Mouse (Mus musculus): ENCODE data around the gene Anapc11.
"Not testable (repeated sequence)": the region's sequence is repeated elsewhere in the genome, so short reads cannot be mapped to it uniquely, and the experiment has no call there.

Anapc11 gene

DNA sequence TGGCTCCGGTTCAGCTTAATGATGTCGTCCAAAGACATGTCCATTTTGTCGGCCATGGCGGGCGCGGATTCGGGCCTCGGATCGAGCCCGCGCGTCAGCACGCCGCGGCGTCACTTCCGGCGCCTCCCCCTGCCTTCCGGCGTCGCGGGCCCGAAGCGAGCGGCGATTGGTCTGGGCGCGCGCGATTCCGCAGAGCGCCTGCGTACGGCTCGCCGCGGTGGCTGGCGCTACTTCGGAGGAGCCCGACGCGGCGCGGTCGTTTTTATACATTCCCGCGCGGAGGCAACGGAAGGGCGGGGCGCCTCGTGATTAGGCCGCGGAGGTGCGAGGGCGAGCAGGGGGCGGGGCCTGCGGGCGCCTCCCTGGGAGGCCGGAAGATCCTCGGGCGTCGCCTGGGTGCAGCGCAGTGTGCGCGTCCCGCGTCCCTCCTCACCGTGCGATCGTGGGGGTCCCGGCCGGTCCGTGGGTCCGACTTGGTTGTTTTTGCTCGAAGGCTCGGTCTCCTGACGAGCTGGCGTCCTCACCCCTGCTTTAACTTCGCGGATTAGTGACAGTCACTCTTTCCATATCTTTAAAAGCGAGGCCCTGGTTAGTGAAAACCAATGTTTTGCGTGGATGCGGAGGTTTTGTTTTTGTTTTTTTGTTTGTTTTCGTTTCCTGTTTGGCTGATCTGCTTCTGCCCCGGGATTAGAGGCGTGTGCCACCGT lies at the start of gene Anapc11, which contains the start of gene Alyref:
Gene Anapc11, plus strand, starts transcription at position 139 of the 707 bp plus-strand sequence.
Gene Alyref, minus strand, starts transcription at position 83 of the 707 bp plus-strand sequence.
- peak; percentile 99 for DNase-seq

DNA sequence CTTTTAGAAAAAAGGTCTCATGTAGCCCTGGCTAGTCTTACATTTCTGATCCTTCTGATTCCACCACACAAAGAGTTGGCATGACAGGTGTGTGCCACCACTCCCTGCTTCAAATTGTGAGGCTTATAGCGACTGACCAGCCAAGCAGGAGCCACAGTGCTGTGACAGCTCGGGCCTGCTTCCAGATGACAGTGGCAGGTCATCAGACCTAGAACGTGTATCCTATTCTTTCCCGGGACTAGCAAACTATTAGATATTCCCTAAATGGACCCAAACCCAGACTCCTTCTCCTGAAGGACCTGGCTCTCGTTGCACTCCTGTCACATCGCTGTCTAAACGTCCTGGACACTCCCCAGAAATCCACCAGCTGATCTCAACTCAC lies 49.4 kb upstream of the Anapc11 start:
- DNase-seq, result no peak

DNA sequence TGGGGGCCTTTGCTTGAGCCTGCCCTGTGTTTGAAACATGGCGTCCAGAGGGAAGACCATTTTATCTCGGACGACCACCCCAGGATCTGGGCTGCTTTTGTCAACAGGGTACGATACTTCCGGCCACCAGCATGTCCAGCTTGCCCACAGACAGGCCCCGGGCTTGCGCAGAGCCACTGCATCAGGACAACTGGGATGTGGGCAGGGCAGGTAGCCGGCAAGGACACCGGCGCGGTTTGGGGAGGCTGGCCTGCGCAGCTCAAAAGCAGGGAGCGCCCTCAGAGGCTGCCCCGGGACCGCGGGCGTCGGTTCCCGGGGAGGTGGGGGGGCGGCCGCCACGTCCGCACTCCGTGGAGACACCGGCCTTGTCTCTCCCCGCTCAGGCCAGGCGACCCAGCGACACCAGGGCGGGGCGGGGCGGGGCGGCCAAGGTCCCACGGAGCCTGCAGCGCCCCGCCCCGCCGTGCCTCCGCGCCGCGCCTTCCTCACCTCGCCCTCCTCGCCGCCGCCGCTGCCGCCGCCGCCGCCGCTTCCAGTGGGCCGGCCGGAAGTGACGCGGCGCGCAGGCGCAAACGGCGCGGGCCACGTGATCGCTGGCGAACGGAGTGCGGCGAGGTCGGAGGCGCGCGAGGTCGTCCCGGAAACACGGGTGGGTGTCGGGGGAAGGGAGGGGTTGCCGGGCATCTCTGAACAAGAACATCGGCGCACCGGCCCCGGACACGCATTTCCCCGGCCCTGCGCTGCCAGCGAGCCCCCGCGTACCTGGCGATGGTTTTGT lies 48.9 kb upstream of the Anapc11 start, which contains the start of gene Mcrip1:
Gene Mcrip1, minus strand, starts transcription at position 560 of the 778 bp plus-strand sequence.
- DNase-seq, result peak; percentile 95

DNA sequence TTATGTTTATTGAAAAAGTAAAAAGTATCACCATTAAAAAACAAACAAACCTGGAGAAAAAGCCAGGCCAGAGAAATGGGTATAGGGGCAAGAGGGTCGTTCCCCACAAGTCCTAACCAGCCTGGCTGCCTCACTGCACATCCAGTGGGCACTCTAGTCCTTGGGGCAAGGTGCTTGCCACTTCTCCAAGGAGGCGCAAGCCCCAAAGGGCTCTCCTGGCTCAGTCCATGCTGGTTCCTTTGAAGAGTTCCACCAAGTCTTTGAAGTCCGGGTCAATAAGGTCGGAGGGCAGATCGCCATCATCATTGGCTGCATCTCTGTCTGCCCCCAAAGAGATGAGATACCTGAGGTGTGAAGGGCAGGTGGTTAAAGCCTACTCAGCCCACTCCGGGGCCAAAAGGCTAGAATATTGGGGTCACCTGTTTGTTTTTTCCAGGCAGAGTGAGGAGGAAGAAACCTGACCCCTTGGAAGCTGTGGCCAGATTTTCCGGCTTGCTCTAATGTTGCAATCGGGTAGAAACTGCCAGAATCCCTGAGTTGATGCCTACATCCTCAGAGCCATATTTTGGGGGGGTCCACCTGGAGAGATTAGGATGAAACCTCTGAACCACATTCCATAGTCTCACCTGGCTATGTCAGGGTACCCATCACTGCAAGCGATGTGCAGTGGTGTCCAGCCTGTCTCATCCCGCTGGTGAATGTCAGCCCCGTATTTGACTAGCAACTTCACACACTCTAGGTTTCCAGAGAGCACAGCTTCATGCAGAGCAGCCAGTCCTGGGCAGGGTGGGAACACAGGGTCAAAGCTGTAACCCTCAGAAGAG lies 48.0 kb upstream of the Anapc11 start:
- DNase-seq, result peak; percentile 7

DNA sequence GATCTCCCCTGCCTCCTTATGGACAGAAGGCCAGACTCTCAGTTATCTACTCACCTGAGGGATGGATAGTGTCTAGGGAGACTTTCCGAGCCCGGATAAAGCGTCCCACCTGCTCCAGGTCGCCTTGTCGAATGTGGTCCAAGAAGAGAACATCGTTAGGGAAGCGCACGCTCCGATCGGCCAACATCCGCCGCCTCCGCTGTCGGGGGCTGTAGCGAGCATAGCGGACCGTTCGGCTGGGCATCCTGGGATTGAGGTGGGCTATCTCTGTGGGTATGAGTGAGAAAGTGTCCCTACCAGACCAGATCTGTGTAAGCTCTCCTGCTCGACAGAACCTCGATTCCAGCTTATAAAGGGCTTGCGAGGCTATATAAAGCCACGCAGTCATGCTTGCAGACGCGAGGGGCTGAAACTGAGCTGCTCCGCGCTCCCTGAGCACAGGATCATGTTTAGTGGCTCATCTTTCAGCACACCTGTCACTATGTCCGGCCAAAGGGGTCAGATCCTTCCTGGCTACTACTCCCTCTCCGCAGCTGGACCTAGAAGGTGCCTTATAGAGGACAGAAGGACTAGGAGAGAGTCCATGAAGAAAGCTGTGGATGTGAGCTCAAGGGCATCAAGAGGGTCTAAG lies 47.3 kb upstream of the Anapc11 start, which contains the start of gene Ppp1r27:
Gene Ppp1r27, minus strand, starts transcription at position 323 of the 631 bp plus-strand sequence.
- no peak for DNase-seq

DNA sequence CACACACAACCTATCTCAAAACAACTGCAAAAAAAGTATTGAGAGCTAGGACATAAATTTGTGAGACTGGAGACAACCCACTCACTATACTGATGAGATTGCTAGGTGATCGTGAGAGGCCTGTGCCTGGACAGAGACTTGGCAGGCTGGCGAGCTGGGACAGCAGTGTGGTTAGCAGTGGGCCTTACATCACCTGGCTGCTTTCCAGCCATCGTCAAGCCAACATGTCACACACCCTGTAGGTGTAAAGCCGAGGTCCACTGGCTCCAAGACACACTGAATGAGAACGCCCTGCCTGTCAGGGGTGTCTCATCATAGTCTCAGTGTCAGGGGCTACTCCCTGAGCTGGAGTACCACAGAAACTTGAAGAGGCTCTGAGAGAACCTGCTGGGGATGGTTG lies 45.5 kb upstream of the Anapc11 start:
- DNase-seq, result no peak

DNA sequence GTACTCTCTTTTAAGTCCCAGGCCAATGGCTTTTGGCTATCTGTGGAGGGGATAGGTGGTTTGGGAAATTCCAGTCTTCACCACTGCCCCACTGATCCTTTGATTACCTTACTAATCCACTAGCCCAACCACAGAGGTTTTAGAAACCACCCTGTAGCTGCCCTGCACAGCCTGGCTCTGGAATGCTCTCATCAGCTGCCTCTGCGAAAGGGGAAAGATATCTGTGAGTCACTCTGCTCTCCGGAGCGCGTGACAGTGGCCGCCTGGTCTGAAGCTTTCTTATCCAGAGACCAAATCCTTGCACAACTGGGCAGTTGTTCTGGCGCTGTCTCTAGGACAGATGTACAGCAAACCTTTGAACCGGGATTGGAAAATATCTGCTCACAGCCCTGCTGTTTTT lies 43.4 kb upstream of the Anapc11 start:
- DNase-seq, result no peak

DNA sequence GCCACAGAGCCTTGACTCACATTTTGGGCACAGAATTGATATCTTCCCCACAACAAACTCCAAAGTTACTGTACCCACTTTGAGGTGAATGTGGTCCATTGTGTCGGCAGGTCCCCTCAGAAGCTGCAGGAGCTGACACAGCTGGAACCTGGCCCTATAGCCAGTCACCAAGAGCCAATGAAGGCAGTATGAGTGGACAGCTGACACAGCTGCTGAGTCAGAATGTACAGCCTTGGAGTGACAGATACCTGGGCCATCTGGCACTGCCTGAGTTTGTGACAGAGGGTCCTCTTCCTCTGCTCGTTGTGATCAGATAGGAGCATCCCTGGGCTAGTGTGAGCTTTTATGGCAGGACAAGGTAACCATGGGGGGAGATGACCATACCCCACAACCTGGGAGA lies 43.0 kb upstream of the Anapc11 start:
- DNase-seq, result no peak

DNA sequence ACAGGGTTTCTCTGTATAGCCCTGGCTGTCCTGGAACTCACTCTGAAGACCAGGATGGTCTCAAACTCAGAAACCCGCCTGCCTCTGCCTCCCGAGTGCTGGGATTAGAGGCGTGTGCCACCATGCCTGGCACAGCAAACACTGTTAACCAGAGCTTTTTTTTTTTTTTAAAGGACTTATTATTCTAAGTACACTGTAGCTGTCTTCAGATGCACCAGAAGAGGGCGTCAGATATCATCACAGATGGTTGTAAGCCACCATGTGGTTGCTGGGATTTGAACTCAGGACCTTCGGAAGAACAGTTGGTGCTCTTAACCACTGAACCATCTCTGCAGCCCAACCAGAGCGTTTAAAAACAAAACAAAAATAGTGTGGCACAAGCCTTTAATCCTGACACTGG lies 39.4 kb upstream of the Anapc11 start:
- DNase-seq, result not testable (repeated sequence)

DNA sequence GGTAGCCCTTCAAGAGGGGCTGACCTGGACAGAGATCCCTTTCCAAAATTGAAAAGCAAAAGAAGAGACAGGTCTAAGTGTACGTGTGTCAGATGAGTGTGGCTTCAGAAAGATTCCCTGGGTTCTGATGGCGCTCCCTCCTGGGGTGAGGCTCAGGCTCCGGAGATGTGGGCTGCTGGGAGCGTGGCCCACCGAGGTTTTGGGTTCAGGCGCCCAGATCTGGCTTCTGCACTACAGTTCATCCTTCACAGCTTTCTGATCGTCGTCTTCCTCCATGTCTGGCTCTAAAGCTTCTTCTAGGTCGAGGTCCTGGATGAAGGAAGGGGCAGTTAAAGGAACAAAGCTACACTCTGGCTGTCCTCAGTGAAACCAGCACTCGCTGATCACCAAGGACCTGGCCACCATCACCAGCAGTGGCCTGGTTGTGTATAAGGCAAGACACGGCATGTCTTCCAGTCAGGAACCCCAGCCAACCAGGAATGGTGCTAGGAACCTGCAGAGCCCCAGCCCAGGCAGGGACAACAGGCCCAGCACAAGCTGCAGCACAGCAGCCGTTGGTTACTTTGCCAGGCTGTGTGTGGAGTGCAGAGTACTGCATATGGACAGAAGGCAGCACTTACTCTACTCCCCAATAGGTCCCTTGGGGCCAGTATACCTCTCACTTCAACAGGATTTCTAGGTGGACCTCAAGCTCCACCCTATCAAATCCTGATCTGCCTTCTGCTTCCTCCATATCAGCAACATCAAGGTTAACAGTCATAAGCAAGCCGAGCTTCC lies 37.1 kb upstream of the Anapc11 start:
- DNase-seq, result no peak

DNA sequence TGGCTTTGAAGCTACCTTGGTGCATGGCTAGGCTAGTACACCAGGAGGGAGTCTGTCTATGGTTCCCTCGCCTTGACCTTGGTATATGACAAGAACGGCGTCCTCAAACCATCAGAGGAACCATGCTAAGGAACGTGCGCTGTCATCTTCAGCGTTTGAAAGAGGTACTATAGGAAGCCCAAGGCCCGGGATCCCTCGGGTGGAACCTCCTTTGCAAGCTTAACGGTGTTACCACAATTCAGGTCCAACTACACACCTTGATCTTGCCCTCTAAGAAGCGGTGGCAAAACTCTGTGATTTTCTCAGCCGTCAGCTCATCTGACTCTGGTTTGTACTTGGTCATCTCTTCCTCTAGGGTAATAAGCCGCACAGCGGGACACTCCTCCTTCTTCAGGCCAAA lies 35.3 kb upstream of the Anapc11 start:
- DNase-seq, result no peak

DNA sequence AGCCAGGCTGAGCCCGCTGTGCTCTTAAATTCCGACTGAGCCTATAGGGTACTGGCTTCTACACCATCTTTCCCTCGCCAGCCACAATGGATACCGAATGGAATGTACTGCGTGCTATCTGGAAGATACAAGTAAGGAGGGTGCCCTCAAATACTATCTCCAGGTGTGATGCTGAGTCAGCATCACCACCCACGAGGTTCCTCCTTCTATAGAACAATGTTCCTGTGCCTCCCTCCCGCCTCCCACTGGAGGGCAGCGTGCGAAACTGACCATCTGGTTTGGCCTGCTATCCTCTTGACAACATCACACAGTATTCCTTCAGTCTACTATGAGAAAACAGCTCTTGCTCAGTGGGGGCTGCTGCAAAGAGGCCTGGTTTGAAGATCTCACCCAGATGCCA lies 33.1 kb upstream of the Anapc11 start:
- no peak for DNase-seq

DNA sequence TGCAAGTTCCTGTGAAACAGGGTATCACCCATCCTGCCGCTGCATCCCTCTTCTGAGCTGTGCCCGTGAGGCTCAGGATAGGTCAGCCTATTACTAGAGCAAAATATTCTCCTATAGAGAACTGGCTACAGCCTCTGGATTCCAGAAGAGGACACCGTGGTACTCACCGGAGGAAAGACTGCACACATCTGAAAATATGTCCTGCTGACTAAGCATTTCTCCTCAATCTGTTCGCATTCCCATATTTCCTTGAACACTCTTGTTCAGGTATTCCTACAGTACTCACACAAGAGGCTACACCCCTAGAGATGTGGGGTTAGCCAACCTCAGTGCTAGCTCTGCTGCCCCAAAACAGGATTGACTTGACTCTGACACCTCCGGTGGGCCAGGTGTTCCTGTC lies 29.9 kb upstream of the Anapc11 start:
- DNase-seq, result no peak

DNA sequence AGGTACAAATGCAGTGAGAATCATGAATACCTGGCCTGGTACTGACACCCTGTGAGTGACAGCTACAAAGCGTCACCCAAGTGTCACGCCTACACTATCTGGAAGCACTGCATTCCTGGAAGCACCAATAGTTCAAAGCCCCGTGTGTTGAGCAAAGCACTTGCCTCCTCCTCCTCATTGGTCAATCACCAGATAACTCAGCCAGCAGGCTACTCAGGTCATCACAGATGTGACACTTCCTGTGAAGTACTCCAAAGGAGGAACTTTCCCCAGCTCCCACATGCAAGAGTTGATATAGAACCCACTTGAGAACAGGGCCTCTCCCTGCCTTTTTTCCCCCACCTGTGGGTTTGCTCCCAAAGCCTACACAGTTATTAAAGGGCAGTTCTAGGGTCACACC lies 27.1 kb upstream of the Anapc11 start:
- DNase-seq, result no peak

DNA sequence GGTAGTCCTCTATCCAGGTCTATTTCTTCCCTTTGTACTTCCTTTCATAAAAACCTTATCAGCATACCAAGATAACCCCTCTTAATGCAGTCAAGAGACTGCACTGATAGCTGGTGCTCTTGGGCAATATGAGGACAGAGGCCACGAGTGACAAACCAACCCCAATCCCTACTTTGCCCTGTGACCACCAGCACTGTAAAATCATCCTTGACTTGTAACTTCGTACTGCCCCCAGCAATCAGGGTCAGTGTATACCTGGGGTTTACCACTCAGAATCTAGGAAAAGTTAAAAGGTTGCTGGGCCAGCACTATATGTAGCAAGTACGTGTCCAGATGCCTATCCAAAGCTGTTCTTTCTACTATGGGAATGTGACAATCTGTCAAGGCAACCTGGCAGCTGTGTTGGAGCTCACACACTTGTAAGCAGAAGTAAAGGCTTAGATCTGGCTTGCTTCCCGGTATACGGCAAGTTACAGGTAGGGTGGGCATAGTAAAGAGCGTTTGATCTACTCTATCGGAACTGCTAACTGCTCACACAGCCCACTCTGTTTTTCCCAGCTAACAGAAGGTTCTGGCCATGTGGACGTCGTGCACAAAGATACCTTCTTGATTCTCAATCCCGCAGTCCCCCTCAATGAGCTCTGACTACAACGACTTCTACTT lies 26.3 kb upstream of the Anapc11 start:
- no peak for DNase-seq

DNA sequence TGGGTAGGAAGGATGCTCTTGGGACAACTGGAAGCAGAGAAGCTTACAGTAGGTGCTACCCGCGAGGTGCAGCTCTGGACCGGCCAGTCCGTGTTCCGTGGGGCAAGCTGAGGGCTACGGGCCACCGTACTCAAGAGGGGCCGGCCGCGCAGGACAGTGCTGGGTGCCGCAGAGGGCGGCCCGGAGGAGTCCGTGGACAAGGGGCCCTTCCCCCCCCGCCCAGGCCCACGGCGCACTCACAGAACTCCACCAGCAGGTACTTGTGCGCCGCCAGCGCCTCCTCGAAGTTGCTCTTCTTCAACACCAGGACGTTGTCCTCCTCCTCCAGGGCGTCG lies 25.8 kb upstream of the Anapc11 start:
- no peak for DNase-seq

DNA sequence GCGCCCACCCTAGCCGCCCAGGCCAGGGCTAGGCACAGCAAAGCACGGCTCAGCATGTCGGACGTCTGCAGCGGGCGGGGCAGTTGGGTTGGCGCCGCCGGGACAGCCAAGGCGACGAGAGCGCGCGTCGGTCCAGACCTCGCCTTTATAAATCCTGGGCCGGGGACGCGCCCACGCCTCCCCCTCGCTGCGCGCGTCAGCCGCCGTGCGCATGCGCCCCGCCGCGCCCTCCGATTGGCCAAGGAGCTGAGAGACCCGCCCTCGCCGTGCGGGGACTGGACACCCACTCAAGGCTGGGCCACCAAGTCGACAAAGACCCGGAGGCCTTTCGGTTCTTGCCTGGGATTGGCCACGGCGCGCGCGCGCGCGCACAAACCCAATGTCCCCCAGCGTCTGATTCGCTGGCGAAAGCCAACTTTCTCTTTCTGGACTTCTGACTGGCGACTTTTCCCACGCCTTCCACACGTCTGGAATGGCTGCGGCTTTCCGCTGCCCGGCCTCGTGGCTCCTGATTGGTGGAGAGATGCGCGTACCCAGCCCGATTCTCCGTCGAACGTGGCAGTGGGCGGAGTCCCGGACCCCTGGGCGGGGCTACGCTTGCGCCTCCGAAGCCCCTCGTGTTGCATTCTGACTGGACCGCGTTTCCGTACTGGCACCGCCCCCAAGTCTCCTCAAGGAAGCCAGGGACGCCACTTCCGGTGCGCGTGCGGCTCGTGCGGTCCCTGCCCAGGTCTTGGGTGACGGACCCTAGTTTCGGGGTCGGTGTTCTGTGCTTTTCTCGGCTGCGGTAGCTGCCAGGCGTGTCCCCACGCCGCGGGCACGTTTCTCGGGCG lies 25.3 kb upstream of the Anapc11 start, which contains the start of gene P4hb:
Gene P4hb, minus strand, starts transcription at position 502 of the 833 bp plus-strand sequence.
- peak; percentile 100 for DNase-seq

DNA sequence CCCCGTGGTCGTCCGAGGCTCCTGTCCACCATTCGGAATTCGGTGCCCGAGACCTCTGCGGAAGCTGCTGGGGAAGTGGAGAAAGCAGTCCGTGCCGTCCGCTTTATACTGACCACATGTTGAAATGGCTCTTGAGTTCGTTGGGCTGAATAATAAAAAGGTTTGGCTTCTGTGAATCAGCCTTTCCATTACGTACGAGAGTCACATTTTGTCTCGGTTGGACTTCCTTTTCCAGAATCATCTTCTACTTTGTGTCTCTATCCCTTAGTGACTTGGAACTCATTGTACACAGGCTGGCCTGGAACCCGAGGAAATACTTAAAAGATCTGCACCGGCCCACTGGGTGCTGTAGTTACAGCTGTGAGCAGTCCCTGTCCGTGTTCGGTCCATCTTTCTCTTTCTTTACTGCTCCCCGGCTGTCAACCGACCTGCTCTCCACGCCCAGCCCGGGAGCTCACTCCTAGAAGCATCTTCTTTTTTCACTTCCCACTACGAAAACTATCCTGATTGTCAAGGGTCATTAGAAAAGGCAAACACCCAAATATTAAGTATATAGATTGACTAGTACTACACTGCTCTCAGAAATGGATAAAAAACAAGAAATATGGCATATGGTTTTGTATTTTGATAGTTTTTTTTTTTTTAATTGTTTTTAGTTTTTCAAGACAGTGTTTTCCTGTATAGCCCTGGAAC lies 24.5 kb upstream of the Anapc11 start:
- DNase-seq, result peak; percentile 32

DNA sequence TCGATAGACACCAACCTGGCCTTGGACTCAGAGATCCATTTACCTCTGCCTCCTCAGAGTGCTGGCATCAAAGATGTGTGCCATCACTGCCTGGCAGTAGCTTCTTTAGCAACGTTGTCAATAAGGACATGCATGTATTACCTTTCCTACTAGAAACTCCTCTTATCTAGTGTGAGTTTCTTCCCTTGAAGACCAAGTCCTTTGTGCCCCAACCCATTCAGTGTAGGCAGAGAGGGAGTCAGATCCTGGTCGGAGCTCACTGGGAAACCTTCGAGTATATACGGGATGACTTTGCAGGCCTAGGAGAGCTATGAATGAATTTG lies 24.0 kb upstream of the Anapc11 start:
- no peak for DNase-seq

DNA sequence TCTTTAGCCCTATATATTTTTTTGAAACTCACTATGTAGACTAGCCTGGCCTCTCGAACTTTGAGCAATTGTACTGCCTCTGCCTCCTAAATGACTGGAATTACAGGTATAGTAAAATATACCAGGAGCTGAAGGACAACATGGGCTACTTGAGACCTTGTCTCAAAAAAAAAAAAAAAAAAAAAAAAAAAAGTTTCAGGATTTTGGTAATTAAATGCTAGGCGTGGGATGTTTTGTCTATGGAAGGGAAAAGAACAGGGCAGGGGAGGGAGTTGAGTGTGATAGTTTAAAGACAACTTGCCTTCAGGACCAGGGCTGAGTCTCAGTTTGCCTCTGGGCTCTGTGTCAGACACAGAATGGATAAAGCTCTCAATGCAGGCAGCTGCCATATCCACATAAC lies 23.2 kb upstream of the Anapc11 start:
- DNase-seq, result no peak

Measured in embryo, embryonic 11 days (tissue).